Mouse (Mus musculus) midbrain, embryonic 16.5 days (tissue): ENCODE measurements around the gene Golt1b. TPM values are rescaled to one million over a fixed set of nuclear protein-coding genes. Genes with fewer than 3 reads are reported as not detected.

ENCODE experiments used
- polyA plus RNA-seq: library from polyadenylated mRNA; unstranded; fragments of >200 nt; fragmentation: Nextera tagmentation; extraction: Ambion mirVana; gene quantifications from 2 replicates; pipeline ENCODE4 v1.2.1, GENCODE M21; 2015

The Golt1b gene
- polyA plus RNA-seq, 1 experiment from 2014 or later = 80.1 TPM

Other genes starting within 250 kb of the Golt1b start
- 0.53 TPM in 1 of 2 replicates, not detected in the other for gene Slco1a6, start 178.7 kb upstream of the Golt1b start, polyA plus RNA-seq
- not detected in 2 replicates for gene Iapp, start 88.8 kb upstream of the Golt1b start, polyA plus RNA-seq
- gene Slco1a5, start 64.2 kb upstream of the Golt1b start, polyA plus RNA-seq = 0.45 and 0.74 TPM in 2 replicates
- gene Pyroxd1, start 41.6 kb upstream of the Golt1b start, polyA plus RNA-seq = 22.6 and 27.0 TPM in 2 replicates
- 25.6 and 27.4 TPM in 2 replicates for gene Recql, start 134 bp upstream of the Golt1b start, polyA plus RNA-seq
- 8.1 and 9.0 TPM in 2 replicates for gene Spx, start 26.2 kb downstream of the Golt1b start, polyA plus RNA-seq
- 0.09 TPM in 1 of 2 replicates, not detected in the other for gene Gys2, start 85.9 kb downstream of the Golt1b start, polyA plus RNA-seq
- gene Ldhb, start 120.7 kb downstream of the Golt1b start, polyA plus RNA-seq = 407 and 436 TPM in 2 replicates
- 14.7 and 15.4 TPM in 2 replicates for gene Kcnj8, start 184.4 kb downstream of the Golt1b start, polyA plus RNA-seq